Mouse (Mus musculus) hindbrain, embryonic 16.5 days (tissue): ENCODE data around the gene Ccdc106. TPM values are rescaled to one million over a fixed set of nuclear protein-coding genes. Genes with fewer than 3 reads are reported as not detected.

ENCODE experiments used
- ATAC-seq: fragments of 200-750 bp; cut with Nextera tagmentation; 2 replicates; pipeline ENCODE4 v1.8.0; 2017; ENCODE audit warnings: moderate TSS enrichment, moderate library complexity
- H3K27ac ChIP-seq: fragments of 300-500 bp; sonication (generic); 2 replicates; pipeline ENCODE4 v1.5.1; 2014; ENCODE audit warnings: low read depth, mild to moderate bottlenecking, control low read depth, low read length, moderate library complexity
- H3K27me3 ChIP-seq: fragments of 300-500 bp; sonication (generic); replicated peaks from 2 replicates; pipeline ENCODE4 v1.6.1; 2014; ENCODE audit warnings: low read length; ENCODE audit not compliant: control insufficient read depth, insufficient read depth
- H3K36me3 ChIP-seq: fragments of 300-500 bp; sonication (generic); 2 replicates; pipeline ENCODE4 v1.6.1; 2014; ENCODE audit warnings: mild to moderate bottlenecking, low read length, moderate library complexity, mixed read lengths; ENCODE audit not compliant: control insufficient read depth, insufficient read depth
- H3K4me1 ChIP-seq: fragments of 300-500 bp; sonication (generic); 2 replicates; pipeline ENCODE4 v1.6.1; 2014; ENCODE audit warnings: low read depth, low read length; ENCODE audit not compliant: control insufficient read depth, insufficient read depth
- H3K4me2 ChIP-seq: fragments of 300-500 bp; sonication (generic); 2 replicates; pipeline ENCODE4 v1.6.1; 2014; ENCODE audit warnings: mild to moderate bottlenecking, low read length, control low read depth, moderate library complexity
- H3K4me3 ChIP-seq: fragments of 300-500 bp; sonication (generic); 2 replicates; pipeline ENCODE4 v1.5.1; 2014; ENCODE audit warnings: mild to moderate bottlenecking, low read length, control low read depth, moderate library complexity
- H3K9ac ChIP-seq: fragments of 300-500 bp; sonication (generic); 2 replicates; pipeline ENCODE4 v1.6.1; 2014; ENCODE audit warnings: low read depth, mild to moderate bottlenecking, control low read depth, low read length, moderate library complexity
- H3K9me3 ChIP-seq: fragments of 300-500 bp; sonication (generic); 2 replicates; pipeline ENCODE4 v1.6.1; 2014; ENCODE audit warnings: mild to moderate bottlenecking, low read length, moderate library complexity; ENCODE audit not compliant: control insufficient read depth
- WGBS: fragments of 180-500 bp; shearing (Covaris S2); extraction: QIAGEN DNeasy Blood & Tissue Kit; methylation state at CpG from one replicate; pipeline ENCODE4 v1.1.7; 2014; 5-methylcytosine and 5-hydroxymethylcytosine counted together
- polyA plus RNA-seq: library from polyadenylated mRNA; unstranded; fragments of >200 nt; fragmentation: Nextera tagmentation; extraction: Ambion mirVana; gene quantifications from 2 replicates; pipeline ENCODE4 v1.2.1, GENCODE M21; 2015

Ccdc106 gene
- polyA plus RNA-seq, 1 experiment from 2014 or later = 74.5 TPM

GRCm38 (mm10) chr7:5080815-5081214 lies 60.5 kb downstream of the Ccdc106 start:
- no peaks in the 10 kb centered on the region for H3K9me3 ChIP-seq
- peak overlapping the region; percentile 99 for H3K4me3 ChIP-seq
- peak overlapping the region; percentile 93 for H3K27ac ChIP-seq
- WGBS = 17% methylated on average over 6 of the region's 6 CpGs
- peaks cover 15% of the 10 kb centered on the region for H3K4me1 ChIP-seq
- peaks cover 30% of the 10 kb centered on the region; the same call in 1 of the 2 replicates for H3K36me3 ChIP-seq
- ATAC-seq = no peak
- peak overlapping the region; percentile 58 for H3K4me2 ChIP-seq
- no peaks in the 10 kb centered on the region for H3K27me3 ChIP-seq
- peak overlapping the region; percentile 99 for H3K9ac ChIP-seq

DNA sequence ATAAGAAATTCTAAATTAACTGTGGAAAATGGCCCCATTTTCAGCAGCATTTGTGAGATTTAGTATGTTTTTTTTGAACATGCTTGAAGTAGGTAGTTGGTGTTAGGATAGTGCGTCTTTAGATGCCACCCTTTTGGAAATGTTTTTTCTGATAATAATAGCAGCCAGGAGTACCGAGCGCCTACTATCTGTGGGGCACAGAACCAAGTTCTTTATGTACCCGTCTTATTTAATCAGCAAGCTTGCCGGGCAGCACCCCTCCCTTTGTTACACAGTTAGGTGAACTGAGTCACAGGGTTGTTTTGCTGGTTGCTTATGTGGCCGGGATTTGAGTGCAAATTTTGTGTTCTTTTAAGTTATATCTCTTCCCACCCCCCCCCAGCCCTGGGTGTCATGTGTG lies 60.9 kb downstream of the Ccdc106 start:
- Histone ChIP-seq H3K36me3 (peaks cover 29% of the 10 kb centered on the region; the same call in 1 of the 2 replicates), H3K9ac (no peak overlapping the region), H3K9me3 (no peaks in the 10 kb centered on the region), H3K4me1 (peaks cover 15% of the 10 kb centered on the region), H3K27ac (no peak overlapping the region), H3K27me3 (no peaks in the 10 kb centered on the region), H3K4me3 (peak overlapping the region; percentile 99), H3K4me2 (peak overlapping the region; percentile 58)
- 69% methylated on average over 6 of the region's 6 CpGs for WGBS
- no peak for ATAC-seq

DNA sequence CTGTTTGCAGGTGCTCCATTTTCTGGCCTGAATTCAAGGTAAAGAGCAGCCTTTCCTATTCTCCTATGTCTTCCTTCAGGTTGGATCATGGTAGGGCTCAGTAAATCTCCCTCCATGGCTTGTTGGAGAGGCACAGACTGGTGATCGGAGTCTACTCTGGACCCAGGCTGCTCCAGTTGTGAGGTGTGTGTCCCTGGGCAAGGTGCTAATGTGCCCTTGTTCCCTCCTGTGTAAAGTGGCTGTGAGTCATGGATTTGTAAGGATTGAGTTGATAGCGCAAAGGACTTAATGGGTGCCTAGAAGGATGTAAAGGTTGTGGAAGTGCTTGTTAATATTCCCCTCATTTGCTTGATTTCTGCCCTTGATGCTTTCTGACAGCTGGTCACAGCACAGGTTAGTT lies 61.6 kb downstream of the Ccdc106 start:
- H3K27ac ChIP-seq = no peak overlapping the region
- no peak overlapping the region for H3K9ac ChIP-seq
- H3K4me1 ChIP-seq = peaks cover 15% of the 10 kb centered on the region
- H3K4me3 ChIP-seq = no peak overlapping the region
- peak overlapping the region; percentile 58 for H3K4me2 ChIP-seq
- H3K36me3 ChIP-seq = peaks cover 23% of the 10 kb centered on the region; the same call in 1 of the 2 replicates
- H3K9me3 ChIP-seq = no peaks in the 10 kb centered on the region
- no peak for ATAC-seq
- 98% methylated on average over 2 of the region's 2 CpGs for WGBS
- no peaks in the 10 kb centered on the region for H3K27me3 ChIP-seq

DNA sequence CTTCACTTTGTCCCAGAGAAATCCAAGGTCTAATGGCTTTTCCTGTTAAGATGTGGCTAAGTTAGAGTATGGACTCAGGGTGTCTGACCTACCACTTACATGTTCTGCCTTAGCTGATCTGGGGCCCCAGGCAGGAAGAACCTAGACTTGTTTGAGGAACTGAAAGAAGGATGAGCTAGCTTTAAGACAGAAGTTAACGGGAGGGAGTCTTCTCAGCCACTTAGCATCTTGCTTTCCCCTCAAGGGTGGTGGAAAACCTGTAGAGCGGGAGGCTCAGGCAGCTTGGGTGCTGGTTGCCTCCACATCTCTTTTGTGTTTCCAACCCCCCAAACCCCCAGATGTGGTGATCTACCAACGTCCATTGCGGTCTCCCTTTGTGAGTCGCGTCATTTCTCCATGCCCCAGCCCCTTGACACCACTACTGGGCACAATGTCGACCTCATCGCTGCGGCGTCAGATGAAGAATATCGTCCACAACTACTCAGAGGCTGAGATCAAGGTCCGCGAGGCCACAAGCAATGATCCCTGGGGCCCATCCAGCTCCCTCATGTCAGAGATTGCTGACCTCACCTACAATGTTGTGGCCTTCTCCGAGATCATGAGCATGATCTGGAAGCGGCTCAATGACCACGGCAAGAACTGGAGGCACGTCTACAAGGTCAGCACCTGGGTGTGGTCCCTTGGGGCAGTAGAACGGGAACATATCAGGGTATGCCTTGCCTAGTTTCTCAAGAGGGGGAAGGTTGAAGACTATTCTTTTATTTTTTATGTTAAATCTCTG lies 63.2 kb downstream of the Ccdc106 start:
- Histone ChIP-seq H3K27me3 (no peaks in the 10 kb centered on the region), H3K4me2 (no peak overlapping the region), H3K4me1 (peaks cover 15% of the 10 kb centered on the region), H3K9ac (no peak overlapping the region), H3K36me3 (peaks cover 16% of the 10 kb centered on the region; the same call in 1 of the 2 replicates), H3K9me3 (no peaks in the 10 kb centered on the region), H3K27ac (no peak overlapping the region), H3K4me3 (no peak overlapping the region)
- 91% methylated on average over 18 of the region's 18 CpGs for WGBS
- no peak for ATAC-seq

- Histone ChIP-seq H3K9ac (no peak overlapping the region), H3K4me1 (peaks cover 15% of the 10 kb centered on the region), H3K4me3 (no peak overlapping the region), H3K27ac (no peak overlapping the region), H3K36me3 (peaks cover 16% of the 10 kb centered on the region), H3K9me3 (no peaks in the 10 kb centered on the region), H3K27me3 (no peaks in the 10 kb centered on the region), H3K4me2 (no peak overlapping the region)
- ATAC-seq = no peak
- WGBS = 90% methylated on average over 1 of the region's 1 CpGs
Observed at GRCm38 (mm10) chr7:5085512-5085911, 65.2 kb downstream of the Ccdc106 start.

GRCm38 (mm10) chr7:5086921-5087440 lies 66.6 kb downstream of the Ccdc106 start:
- WGBS = 71% methylated on average over 5 of the region's 5 CpGs
- H3K36me3 ChIP-seq = peaks cover 16% of the 10 kb centered on the region
- H3K4me2 ChIP-seq = no peak overlapping the region
- H3K4me1 ChIP-seq = peaks cover 2% of the 10 kb centered on the region
- no peak overlapping the region for H3K4me3 ChIP-seq
- H3K9ac ChIP-seq = no peak overlapping the region
- no peak for ATAC-seq
- H3K27ac ChIP-seq = no peak overlapping the region
- H3K27me3 ChIP-seq = no peaks in the 10 kb centered on the region
- no peaks in the 10 kb centered on the region for H3K9me3 ChIP-seq

- ATAC-seq = no peak
- 88% methylated on average over 4 of the region's 4 CpGs for WGBS
- Histone ChIP-seq H3K27me3 (no peaks in the 10 kb centered on the region), H3K4me2 (no peak overlapping the region), H3K9me3 (no peaks in the 10 kb centered on the region), H3K4me1 (no peaks in the 10 kb centered on the region; the same call in 1 of the 2 replicates), H3K27ac (no peak overlapping the region), H3K36me3 (peaks cover 16% of the 10 kb centered on the region), H3K4me3 (no peak overlapping the region), H3K9ac (no peak overlapping the region)
Observed at GRCm38 (mm10) chr7:5087886-5088285, 67.5 kb downstream of the Ccdc106 start.

GRCm38 (mm10) chr7:5089853-5090252 lies 69.5 kb downstream of the Ccdc106 start:
- WGBS = 93% methylated on average over 15 of the region's 15 CpGs
- peaks cover 20% of the 10 kb centered on the region for H3K36me3 ChIP-seq

DNA sequence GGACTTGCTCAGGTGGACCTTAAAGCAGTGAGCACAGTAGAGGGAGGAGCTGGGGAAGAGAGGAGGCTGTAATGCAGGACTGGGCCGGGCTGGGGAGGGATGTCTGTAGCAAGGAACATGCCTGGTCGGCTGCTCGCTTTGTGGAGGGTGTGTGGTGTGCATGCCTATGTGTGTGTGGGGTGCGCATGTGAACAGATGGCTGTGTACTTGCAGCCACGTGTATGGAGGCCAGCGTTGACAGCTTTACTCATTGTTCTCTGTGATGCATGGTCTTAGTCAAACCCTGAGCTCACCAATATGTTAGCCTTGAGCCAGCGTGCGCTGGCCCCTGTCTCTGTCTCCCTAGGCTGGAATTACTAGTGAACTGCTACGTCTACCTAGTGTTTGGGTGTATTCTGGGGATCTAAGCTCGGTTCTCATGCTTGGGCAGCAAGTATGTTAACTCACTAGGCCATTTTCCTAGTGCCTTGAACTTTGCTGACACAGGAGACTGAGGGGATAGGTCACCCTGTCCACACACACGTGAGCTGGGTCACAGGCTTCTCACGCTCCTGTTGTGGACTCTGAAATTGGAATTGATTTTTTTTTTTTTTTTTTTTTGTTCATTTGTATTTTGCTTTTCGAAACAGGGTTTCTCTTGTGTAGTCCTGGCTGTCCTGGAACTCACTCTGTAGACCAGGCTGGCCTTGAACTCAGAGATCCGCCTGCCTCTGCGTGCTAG lies 70.8 kb downstream of the Ccdc106 start:
- H3K27ac ChIP-seq = no peak overlapping the region
- H3K4me2 ChIP-seq = no peak overlapping the region
- no peak overlapping the region for H3K9ac ChIP-seq
- no peak overlapping the region for H3K4me3 ChIP-seq
- H3K9me3 ChIP-seq = no peaks in the 10 kb centered on the region
- H3K27me3 ChIP-seq = no peaks in the 10 kb centered on the region
- peaks cover 26% of the 10 kb centered on the region for H3K36me3 ChIP-seq
- ATAC-seq = no peak
- H3K4me1 ChIP-seq = no peaks in the 10 kb centered on the region; the same call in 1 of the 2 replicates
- WGBS = 90% methylated on average over 15 of the region's 15 CpGs

More at GRCm38 (mm10) chr7:5089853-5090252, 69.5 kb downstream of the Ccdc106 start:
- ATAC-seq = no peak
- no peaks in the 10 kb centered on the region; the same call in 1 of the 2 replicates for H3K4me1 ChIP-seq
- H3K27ac ChIP-seq = no peak overlapping the region
- H3K27me3 ChIP-seq = no peaks in the 10 kb centered on the region
- no peak overlapping the region for H3K4me3 ChIP-seq
- H3K9ac ChIP-seq = no peak overlapping the region
- no peaks in the 10 kb centered on the region for H3K9me3 ChIP-seq
- H3K4me2 ChIP-seq = no peak overlapping the region
